Comparison of ENCODE assay signal across 14 mouse cellular contexts in genomic region chr11:50757741-50758140, GRCm38 (mm10).
DNase-seq lines count a peak whose midpoint lies in the region; ATAC-seq and TF ChIP-seq lines count a peak whose summit lies in the region.
"Had no signal": no experiment of that assay in that cellular context is flagged by ENCODE, and none has a peak within 500 bp of the region (broad histone marks: within the 10 kb centered on the region; RNA-seq: fewer than 3 reads in every experiment).

No protein-coding gene starts in this region.

- ATAC-seq in intestine, postnatal 0 days, result no peak
- no peak for ATAC-seq in intestine, embryonic 16.5 days
- ATAC-seq: forebrain, embryonic 13.5 days had no signal

- no peaks in the 10 kb centered on the region for H3K27me3 ChIP-seq in intestine, postnatal 0 days (replicated peaks; ENCODE audit: control insufficient read depth, insufficient read depth, low read length)
- H3K27me3 ChIP-seq in intestine, embryonic 16.5 days (replicated peaks; ENCODE audit: control insufficient read depth, insufficient read depth, low read length), result no peaks in the 10 kb centered on the region
- no peaks in the 10 kb centered on the region for H3K27me3 ChIP-seq in spleen, adult 2 months (ENCODE audit: control insufficient read depth, insufficient read depth, low read length)
- no peaks in the 10 kb centered on the region for H3K27me3 ChIP-seq in small intestine, adult 2 months (ENCODE audit: control insufficient read depth, insufficient read depth, low read length)
- H3K27me3 ChIP-seq: forebrain, embryonic 13.5 days; heart, embryonic 13.5 days; neural tube, embryonic 13.5 days had no signal

- no peak overlapping the region for H3K4me3 ChIP-seq in intestine, postnatal 0 days (ENCODE audit: low read depth, low read length)
- no peak overlapping the region for H3K4me3 ChIP-seq in intestine, embryonic 16.5 days (ENCODE audit: low read length)
- no peak overlapping the region for H3K4me3 ChIP-seq in spleen, adult 2 months (ENCODE audit: extremely low read depth, insufficient read depth, insufficient read length)
- H3K4me3 ChIP-seq in small intestine, adult 2 months (ENCODE audit: low read depth, low read length), result no peak overlapping the region
- H3K4me3 ChIP-seq: forebrain, embryonic 13.5 days; heart, embryonic 13.5 days; neural tube, embryonic 13.5 days had no signal

- H3K4me2 ChIP-seq in intestine, postnatal 0 days (replicated peaks; ENCODE audit: low read depth), result no peak overlapping the region
- no peak overlapping the region for H3K4me2 ChIP-seq in intestine, embryonic 16.5 days (ENCODE audit: low read depth, low read length)
- H3K4me2 ChIP-seq: forebrain, embryonic 13.5 days; heart, embryonic 13.5 days; neural tube, embryonic 13.5 days had no signal

- H3K9me3 ChIP-seq in intestine, postnatal 0 days (ENCODE audit: control insufficient read depth), result no peaks in the 10 kb centered on the region
- no peaks in the 10 kb centered on the region for H3K9me3 ChIP-seq in intestine, embryonic 16.5 days (ENCODE audit: control insufficient read depth, low read length)
- H3K9me3 ChIP-seq: forebrain, embryonic 13.5 days; heart, embryonic 13.5 days; neural tube, embryonic 13.5 days had no signal

- H3K9ac ChIP-seq in intestine, postnatal 0 days (ENCODE audit: low read depth, low read length), result no peak overlapping the region
- H3K9ac ChIP-seq in intestine, embryonic 16.5 days (ENCODE audit: low read depth, low read length), result no peak overlapping the region
- H3K9ac ChIP-seq: forebrain, embryonic 13.5 days; heart, embryonic 13.5 days; neural tube, embryonic 13.5 days had no signal

- no peaks in the 10 kb centered on the region for H3K4me1 ChIP-seq in intestine, postnatal 0 days (replicated peaks; ENCODE audit: control insufficient read depth, insufficient read depth, low read length)
- no peaks in the 10 kb centered on the region for H3K4me1 ChIP-seq in intestine, embryonic 16.5 days (ENCODE audit: control insufficient read depth, insufficient read depth, low read length)
- H3K4me1 ChIP-seq in spleen, adult 2 months (ENCODE audit: control insufficient read depth, insufficient read depth, insufficient read length), result no peaks in the 10 kb centered on the region
- H3K4me1 ChIP-seq in small intestine, adult 2 months (ENCODE audit: control insufficient read depth, insufficient read depth, insufficient read length, low read length), result no peaks in the 10 kb centered on the region
- H3K4me1 ChIP-seq: forebrain, embryonic 13.5 days; heart, embryonic 13.5 days; neural tube, embryonic 13.5 days had no signal

- 58% methylated on average over 4 of the region's 4 CpGs for WGBS in intestine, postnatal 0 days
- 52% methylated on average over 4 of the region's 4 CpGs for WGBS in intestine, embryonic 16.5 days
- 72% methylated on average over 4 of the region's 4 CpGs for WGBS in spleen, adult 2 months
- 54% methylated on average over 4 of the region's 4 CpGs for WGBS in small intestine, adult 2 months

- no peak for TF ChIP-seq POLR2A in spleen, adult 2 months (IDR thresholded peaks at IDR 0.05; ENCODE audit: low read depth, low read length)
- TF ChIP-seq POLR2A in small intestine, adult 2 months (IDR thresholded peaks at IDR 0.05; ENCODE audit: low read depth, low read length), result no peak

- no peaks in the 10 kb centered on the region for H3K36me3 ChIP-seq in intestine, postnatal 0 days (ENCODE audit: control insufficient read depth, insufficient read depth)
- no peaks in the 10 kb centered on the region for H3K36me3 ChIP-seq in intestine, embryonic 16.5 days (ENCODE audit: control insufficient read depth, insufficient read depth, low read length)
- H3K36me3 ChIP-seq in spleen, adult 2 months (ENCODE audit: control insufficient read depth, insufficient read depth, low read length), result no peaks in the 10 kb centered on the region
- no peaks in the 10 kb centered on the region for H3K36me3 ChIP-seq in small intestine, adult 2 months (ENCODE audit: control insufficient read depth, insufficient read depth, low read length)
- H3K36me3 ChIP-seq: heart, embryonic 13.5 days; neural tube, embryonic 13.5 days had no signal

- H3K27ac ChIP-seq in intestine, postnatal 0 days (ENCODE audit: low read depth, low read length), result no peak overlapping the region
- H3K27ac ChIP-seq in intestine, embryonic 16.5 days (ENCODE audit: low read length), result no peak overlapping the region
- H3K27ac ChIP-seq in spleen, adult 2 months (ENCODE audit: insufficient read depth, low read length), result no peak overlapping the region
- H3K27ac ChIP-seq in small intestine, adult 2 months (ENCODE audit: insufficient read depth, low read depth, low read length), result no peak overlapping the region
- H3K27ac ChIP-seq: forebrain, embryonic 13.5 days; heart, embryonic 13.5 days; neural tube, embryonic 13.5 days had no signal

- peak; percentile 66 for TF ChIP-seq CTCF in intestine, postnatal 0 days (IDR thresholded peaks at IDR 0.05; ENCODE audit: low read depth)
- 0 out of 2 replicates have a peak, but pooled peaks have one; percentile 5 for TF ChIP-seq CTCF in spleen, adult 2 months (IDR thresholded peaks at IDR 0.05; ENCODE audit: extremely low read depth, insufficient read depth, insufficient read length, insufficient replicate concordance)
- peak; percentile 38; the same call in 1 of the 2 replicates for TF ChIP-seq CTCF in small intestine, adult 2 months (IDR thresholded peaks at IDR 0.05; ENCODE audit: extremely low read depth, insufficient read length, insufficient replicate concordance, low read depth, low read length)

- no peak for DNase-seq in spleen, adult 2 months (ENCODE audit: low read depth in 1 of 2, low spot score in 2 of 2)
- DNase-seq in spleen, postnatal 36 days (ENCODE audit: low spot score in 2 of 2), result no peak
- DNase-seq in ZHBTc4 (ENCODE audit: low read depth, low spot score), result peak; percentile 82
- DNase-seq in gastrocnemius, adult 8-10 months (ENCODE audit: low spot score in 2 of 2), result no peak
- DNase-seq in gastrocnemius, adult 18-20 months (ENCODE audit: low spot score), result no peak
- DNase-seq: kidney, adult 9 months; lung, postnatal 4 days; spleen, adult 18-20 months had no signal

Comparison
In these comparisons a context has a peak if more than half of its experiments do, and no peak if none do; other contexts are left out.
1. CTCF ChIP-seq: peak in every context shown above with its lines; median percentile 66 in intestine, postnatal 0 days; 38 in small intestine, adult 2 months; 5 in spleen, adult 2 months.